Mouse (Mus musculus) intestine, embryonic 16.5 days (tissue): ENCODE results near the gene Mul1. TPM values are rescaled to one million over a fixed set of nuclear protein-coding genes. Genes with fewer than 3 reads are reported as not detected.

ENCODE experiments used
- ATAC-seq: fragments of 200-750 bp; cut with Nextera tagmentation; 2 replicates; pipeline ENCODE4 v1.8.0; 2017; ENCODE audit warnings: moderate TSS enrichment, moderate library complexity
- H3K27ac ChIP-seq: fragments of 300-500 bp; sonication (generic); 2 replicates; pipeline ENCODE4 v1.5.1; 2014; ENCODE audit warnings: mild to moderate bottlenecking, low read length
- H3K27me3 ChIP-seq: fragments of 300-500 bp; sonication (generic); replicated peaks from 2 replicates; pipeline ENCODE4 v1.6.1; 2014; ENCODE audit warnings: low read length, control low read depth, mixed read lengths; ENCODE audit not compliant: control insufficient read depth, insufficient read depth
- H3K36me3 ChIP-seq: fragments of 300-500 bp; sonication (generic); 2 replicates; pipeline ENCODE4 v1.6.1; 2014; ENCODE audit warnings: low read length, control low read depth; ENCODE audit not compliant: control insufficient read depth, insufficient read depth
- H3K4me1 ChIP-seq: fragments of 300-500 bp; sonication (generic); 2 replicates; pipeline ENCODE4 v1.6.1; 2014; ENCODE audit warnings: low read length, control low read depth, mixed read lengths; ENCODE audit not compliant: control insufficient read depth, insufficient read depth
- H3K4me2 ChIP-seq: fragments of 300-500 bp; sonication (generic); 2 replicates; pipeline ENCODE4 v1.6.1; 2014; ENCODE audit warnings: low read depth, low read length, control low read depth
- H3K4me3 ChIP-seq: fragments of 300-500 bp; sonication (generic); 2 replicates; pipeline ENCODE4 v1.5.1; 2014; ENCODE audit warnings: mild to moderate bottlenecking, low read length
- H3K9ac ChIP-seq: fragments of 300-500 bp; sonication (generic); 2 replicates; pipeline ENCODE4 v1.6.1; 2014; ENCODE audit warnings: low read depth, low read length
- H3K9me3 ChIP-seq: fragments of 300-500 bp; sonication (generic); 2 replicates; pipeline ENCODE4 v1.6.1; 2016; ENCODE audit warnings: low read length, control low read depth; ENCODE audit not compliant: control insufficient read depth
- WGBS: fragments of 180-500 bp; shearing (Covaris S2); extraction: QIAGEN DNeasy Blood & Tissue Kit; methylation state at CpG from one replicate; pipeline ENCODE4 v1.1.7; 2014; 5-methylcytosine and 5-hydroxymethylcytosine counted together
- polyA plus RNA-seq: library from polyadenylated mRNA; unstranded; fragments of >200 nt; fragmentation: Nextera tagmentation; extraction: Ambion mirVana; gene quantifications from 2 replicates; pipeline ENCODE4 v1.2.1, GENCODE M21; 2015

The Mul1 gene
- polyA plus RNA-seq, 1 experiment from 2014 or later = 32.7 TPM

GRCm38 (mm10) chr4:138452306-138453096 lies 18.0 kb downstream of the Mul1 start:
- 49% methylated on average over 15 of the region's 15 CpGs for WGBS
- H3K27me3 ChIP-seq = no peaks in the 10 kb centered on the region
- no peaks in the 10 kb centered on the region for H3K9me3 ChIP-seq
- no peak overlapping the region for H3K9ac ChIP-seq
- H3K27ac ChIP-seq = no peak overlapping the region
- H3K4me1 ChIP-seq = peaks cover 19% of the 10 kb centered on the region
- H3K36me3 ChIP-seq = no peaks in the 10 kb centered on the region
- H3K4me3 ChIP-seq = no peak overlapping the region
- H3K4me2 ChIP-seq = no peak overlapping the region
- ATAC-seq = no peak

- peak; percentile 41 for ATAC-seq
- Histone ChIP-seq H3K27ac (peak overlapping the region; percentile 93), H3K4me3 (peak overlapping the region; percentile 89), H3K9me3 (no peaks in the 10 kb centered on the region), H3K27me3 (no peaks in the 10 kb centered on the region), H3K4me2 (peak overlapping the region; percentile 75), H3K36me3 (no peaks in the 10 kb centered on the region), H3K4me1 (peaks cover 17% of the 10 kb centered on the region), H3K9ac (peak overlapping the region; percentile 96)
- WGBS = 12% methylated on average over 19 of the region's 19 CpGs
Observed at GRCm38 (mm10) chr4:138453097-138453752, 18.8 kb downstream of the Mul1 start.

GRCm38 (mm10) chr4:138453753-138454570 lies 19.5 kb downstream of the Mul1 start, which contains the start of gene Camk2n1:
Gene Camk2n1, plus strand, starts transcription at chr4:138454314.
- peak; percentile 85 for ATAC-seq
- under 1% methylated on average over 33 of the region's 64 CpGs for WGBS

DNA sequence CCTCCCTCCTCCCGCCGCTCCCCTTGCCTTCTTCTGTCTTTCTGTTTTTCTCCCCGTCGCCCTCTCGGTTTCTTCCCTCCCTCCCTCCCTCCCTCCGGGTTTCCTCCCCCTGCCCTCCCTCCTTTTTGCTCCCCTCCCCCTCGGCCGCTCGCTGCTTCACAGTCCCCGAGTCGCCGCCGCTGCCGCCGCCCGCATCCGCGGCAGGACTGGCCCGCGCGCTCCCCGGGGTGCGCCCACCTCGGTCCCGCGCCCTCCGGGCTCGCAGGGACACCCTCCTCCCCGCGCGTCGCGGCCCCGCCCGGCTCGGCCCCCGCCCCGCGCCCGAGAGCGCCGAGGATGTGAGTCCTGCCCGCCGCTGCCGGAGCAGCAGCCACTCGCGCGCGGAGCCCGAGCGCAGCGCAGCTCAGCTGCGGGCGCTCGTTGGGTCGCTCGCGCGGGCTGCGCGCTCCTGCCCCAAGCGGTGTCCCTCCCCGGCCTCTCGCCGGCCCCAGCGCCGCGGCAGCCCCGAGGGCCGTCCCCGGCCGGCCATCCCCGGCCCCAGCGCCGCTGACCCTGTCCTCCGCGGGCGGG lies 20.2 kb downstream of the Mul1 start:
- H3K27me3 ChIP-seq = no peaks in the 10 kb centered on the region
- WGBS = 1% methylated on average over 55 of the region's 78 CpGs
- no peaks in the 10 kb centered on the region for H3K36me3 ChIP-seq
- H3K27ac ChIP-seq = peak overlapping the region; percentile 93
- peak overlapping the region; percentile 96 for H3K9ac ChIP-seq
- peak overlapping the region; percentile 75 for H3K4me2 ChIP-seq
- H3K9me3 ChIP-seq = no peaks in the 10 kb centered on the region
- H3K4me3 ChIP-seq = peak overlapping the region; percentile 89
- ATAC-seq = peak; percentile 35
- peaks cover 22% of the 10 kb centered on the region for H3K4me1 ChIP-seq

More at GRCm38 (mm10) chr4:138453753-138454570, 19.5 kb downstream of the Mul1 start, which contains the start of gene Camk2n1:
- H3K27me3 ChIP-seq = no peaks in the 10 kb centered on the region
- peak within 1 kb of the TSS; percentile 75 for H3K4me2 ChIP-seq
- H3K9me3 ChIP-seq = no peaks in the 10 kb centered on the region
- peak within 1 kb of the TSS; percentile 93 for H3K27ac ChIP-seq
- H3K36me3 ChIP-seq = no peaks in the 10 kb centered on the region
- H3K4me3 ChIP-seq = peak within 1 kb of the TSS; percentile 89
- peaks cover 17% of the 10 kb centered on the region for H3K4me1 ChIP-seq
- peak within 1 kb of the TSS; percentile 96 for H3K9ac ChIP-seq

DNA sequence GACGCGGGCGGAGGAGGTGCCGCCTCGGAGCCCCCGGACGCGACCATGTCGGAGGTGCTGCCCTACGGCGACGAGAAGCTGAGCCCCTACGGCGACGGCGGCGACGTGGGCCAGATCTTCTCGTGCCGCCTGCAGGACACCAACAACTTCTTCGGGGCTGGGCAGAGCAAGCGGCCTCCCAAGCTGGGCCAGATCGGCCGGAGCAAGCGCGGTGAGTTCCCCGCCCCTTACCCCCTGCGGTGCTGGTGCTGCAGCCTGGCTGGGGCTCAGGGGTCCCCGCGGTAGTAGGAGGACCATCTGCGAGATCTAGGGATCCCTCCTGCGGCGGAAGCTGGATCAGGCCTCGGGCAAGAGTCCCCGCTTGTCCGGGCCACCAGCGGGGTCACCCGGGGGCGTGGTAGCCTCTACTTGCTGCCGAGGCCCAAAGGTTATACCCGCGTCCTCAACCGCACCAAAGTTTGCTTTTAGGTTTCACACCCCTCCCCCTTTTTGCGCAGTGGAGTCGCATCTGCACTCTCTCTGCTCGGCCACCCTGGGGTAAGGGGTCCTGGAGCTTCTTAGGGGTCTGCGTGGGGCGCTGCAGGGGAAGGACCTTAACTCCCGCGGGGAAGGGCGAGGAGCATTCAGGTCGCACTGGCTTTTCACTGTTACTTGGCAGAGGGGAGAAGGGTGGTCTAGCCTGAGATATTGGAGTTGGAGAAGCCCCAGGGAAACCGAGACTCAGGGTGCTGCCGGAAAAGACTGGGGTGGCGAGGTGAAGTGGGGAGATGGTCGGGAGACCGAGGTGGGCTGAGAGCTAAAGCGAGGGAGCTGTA lies 20.9 kb downstream of the Mul1 start:
- no peaks in the 10 kb centered on the region for H3K9me3 ChIP-seq
- H3K4me3 ChIP-seq = peak overlapping the region; percentile 89
- under 1% methylated on average over 58 of the region's 58 CpGs for WGBS
- H3K27ac ChIP-seq = peak overlapping the region; percentile 93
- ATAC-seq = peak; percentile 15
- H3K36me3 ChIP-seq = no peaks in the 10 kb centered on the region
- peak overlapping the region; percentile 96 for H3K9ac ChIP-seq
- no peaks in the 10 kb centered on the region for H3K27me3 ChIP-seq
- peaks cover 27% of the 10 kb centered on the region for H3K4me1 ChIP-seq
- H3K4me2 ChIP-seq = peak overlapping the region; percentile 75

DNA sequence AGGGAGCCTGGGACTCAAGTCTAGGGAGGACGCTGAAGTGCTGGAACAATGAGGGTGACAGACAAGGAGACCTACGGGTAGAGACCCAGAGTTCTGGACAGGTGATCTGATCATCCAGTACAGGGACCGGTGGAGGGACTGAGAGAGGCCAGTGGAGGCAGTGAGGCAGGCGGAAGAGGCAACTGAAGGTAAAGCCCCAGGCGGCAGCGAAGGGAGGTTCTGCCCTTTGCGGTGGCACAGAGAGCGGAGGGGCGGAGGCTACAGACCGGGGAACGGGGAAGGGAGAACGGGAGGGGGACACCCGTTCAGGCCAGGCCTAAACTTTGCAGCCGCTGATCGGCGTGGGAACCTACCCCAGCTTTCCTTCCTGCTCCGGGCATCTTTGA lies 21.5 kb downstream of the Mul1 start:
- peaks cover 33% of the 10 kb centered on the region for H3K4me1 ChIP-seq
- 2% methylated on average over 16 of the region's 17 CpGs for WGBS
- no peak overlapping the region for H3K27ac ChIP-seq

DNA sequence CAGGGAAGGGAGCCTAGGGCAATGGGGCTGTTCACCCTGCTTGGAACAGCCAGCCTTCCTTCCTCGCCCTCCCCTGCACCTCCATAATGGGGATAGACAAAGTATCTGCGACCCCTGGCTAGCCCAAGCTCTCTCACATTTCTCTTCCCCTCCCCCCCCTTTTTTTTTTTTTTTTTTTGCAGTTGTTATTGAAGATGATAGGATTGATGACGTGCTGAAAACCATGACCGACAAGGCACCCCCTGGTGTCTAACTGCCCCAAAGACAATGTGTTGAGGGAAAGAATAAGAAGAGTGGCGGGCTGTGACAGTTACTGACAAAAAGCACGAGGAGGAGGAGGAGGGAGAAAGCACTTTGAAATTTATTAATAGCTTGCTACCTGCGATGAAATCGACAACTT lies 22.1 kb downstream of the Mul1 start:
- Histone ChIP-seq H3K27me3 (no peaks in the 10 kb centered on the region), H3K9ac (peak overlapping the region; percentile 96), H3K4me1 (peaks cover 33% of the 10 kb centered on the region), H3K27ac (no peak overlapping the region), H3K9me3 (no peaks in the 10 kb centered on the region), H3K4me2 (peak overlapping the region; percentile 75), H3K36me3 (no peaks in the 10 kb centered on the region), H3K4me3 (peak overlapping the region; percentile 89)
- 19% methylated on average over 8 of the region's 8 CpGs for WGBS
- ATAC-seq = no peak

More for the DNA sequence above, 21.5 kb downstream of the Mul1 start:
- ATAC-seq = no peak
- no peaks in the 10 kb centered on the region for H3K27me3 ChIP-seq
- H3K9ac ChIP-seq = peak overlapping the region; percentile 96
- H3K36me3 ChIP-seq = no peaks in the 10 kb centered on the region
- peak overlapping the region; percentile 89 for H3K4me3 ChIP-seq
- peak overlapping the region; percentile 75 for H3K4me2 ChIP-seq
- H3K9me3 ChIP-seq = no peaks in the 10 kb centered on the region

DNA sequence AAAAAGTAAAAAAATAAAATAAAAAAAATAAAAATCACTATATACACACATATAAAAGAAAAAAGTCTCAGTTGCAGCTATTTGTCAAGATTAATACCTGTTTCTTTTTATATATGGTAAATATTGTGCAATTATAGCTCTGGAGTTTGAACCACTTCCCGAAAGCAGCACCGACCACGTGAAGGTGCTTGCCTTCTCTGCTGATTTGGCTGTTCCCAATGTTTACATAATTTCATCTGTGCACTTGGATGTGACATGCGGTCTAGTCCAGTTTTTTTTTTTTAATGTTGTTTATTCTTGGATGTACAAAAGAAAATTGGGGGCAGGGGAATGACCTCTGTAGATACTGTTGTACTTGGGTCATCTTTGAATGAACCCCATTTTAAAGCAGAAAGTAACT lies 22.6 kb downstream of the Mul1 start:
- Histone ChIP-seq H3K27me3 (no peaks in the 10 kb centered on the region), H3K4me2 (peak overlapping the region; percentile 75; the same call in 1 of the 2 replicates), H3K4me1 (peaks cover 33% of the 10 kb centered on the region), H3K9me3 (no peaks in the 10 kb centered on the region), H3K27ac (no peak overlapping the region), H3K36me3 (no peaks in the 10 kb centered on the region), H3K9ac (no peak overlapping the region), H3K4me3 (no peak overlapping the region)
- WGBS = 41% methylated on average over 4 of the region's 4 CpGs
- no peak for ATAC-seq
